Mouse (Mus musculus) neutrophil, adult 5-6 weeks (primary cell): Measurements from ENCODE around the gene Upp1. TPM values are rescaled to one million over a fixed set of nuclear protein-coding genes. Genes with fewer than 3 reads are reported as not detected.
A peak's percentile ranks its signal among the peaks of the same experiment; 100 is the strongest.

Experiments
- ATAC-seq: fragments of 151-379, 151-347 bp; 2 replicates; pipeline ENCODE4 v1.8.0; 2017; ENCODE audit warnings: mild to moderate bottlenecking, moderate TSS enrichment; ENCODE audit not compliant: insufficient number of reproducible peaks, poor library complexity, low FRiP score, severe bottlenecking; ENCODE audit errors: extremely low read depth
- total RNA-seq: library from RNA; stranded (forward); fragments of 200-1000 nt; gene quantifications from 2 replicates; pipeline ENCODE4 v1.2.3, GENCODE M21; 2017

Gene Upp1
- total RNA-seq: 14.4 and 24.2 TPM in 2 replicates

GRCm38 (mm10) chr11:9118050-9118420, at the start of gene Upp1:
Gene Upp1, plus strand, starts transcription at chr11:9118103.
- ATAC-seq: no peak

DNA sequence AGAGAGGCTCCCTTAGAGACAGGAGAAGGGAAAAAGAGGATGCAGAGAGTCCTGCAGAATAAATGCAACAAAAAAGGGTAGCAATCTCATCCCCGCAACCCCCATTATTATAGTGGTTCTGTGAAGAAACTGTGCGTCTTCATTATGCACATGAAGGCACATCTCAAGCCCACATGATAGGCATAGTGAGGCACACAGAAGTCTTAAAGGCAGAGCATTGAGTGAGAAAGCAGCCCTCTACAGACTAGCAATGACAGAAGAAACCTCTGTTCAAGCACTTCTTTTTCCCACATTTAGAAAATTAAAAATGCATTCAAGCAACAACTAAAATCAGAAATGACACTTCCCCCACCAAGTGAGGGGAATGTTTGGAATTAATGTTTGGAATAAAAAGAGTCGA, 41.5 kb upstream of the Upp1 start:
- no peak for ATAC-seq

GRCm38 (mm10) chr11:9113189-9113588, 4.7 kb upstream of the Upp1 start:
- no peak for ATAC-seq

DNA sequence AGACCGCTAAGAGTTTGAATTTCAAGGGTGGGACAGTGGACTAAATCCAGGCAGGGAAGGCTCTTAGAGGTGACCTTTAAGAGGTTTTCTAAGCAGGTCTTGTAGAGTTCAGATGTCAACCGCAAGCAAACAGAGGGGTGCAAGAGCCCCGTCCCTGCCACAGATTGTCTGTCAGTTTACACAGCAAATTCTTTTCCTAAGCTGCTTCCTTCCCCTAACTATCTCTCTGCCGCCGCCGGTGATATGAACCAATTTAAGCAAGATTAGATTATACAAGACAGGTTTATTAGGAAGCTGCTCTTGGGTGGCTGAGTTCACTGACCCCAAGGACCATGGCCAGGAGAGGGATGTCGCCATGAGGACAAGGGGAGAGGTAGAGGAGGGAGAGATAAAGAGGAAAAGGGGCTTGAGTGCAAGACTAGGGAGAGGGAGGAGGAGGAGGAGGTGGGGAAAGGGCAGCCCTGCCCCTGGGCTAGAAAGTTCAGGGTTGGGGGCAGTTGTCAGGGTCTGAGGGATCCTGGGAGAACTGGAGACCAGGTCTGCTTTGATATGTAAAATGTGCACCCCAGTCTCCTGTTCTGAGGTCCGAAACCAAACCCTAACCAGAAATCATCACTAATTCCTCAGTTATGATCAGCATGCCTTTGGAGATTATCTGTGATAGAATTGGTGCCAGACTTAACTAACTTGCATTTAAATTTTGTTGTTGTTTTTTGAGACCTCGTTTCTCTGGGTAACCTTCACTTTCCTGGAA, 2.4 kb upstream of the Upp1 start:
- no peak for ATAC-seq

- ATAC-seq: no peak
Observed at GRCm38 (mm10) chr11:9116121-9116520, 1.8 kb upstream of the Upp1 start.

DNA sequence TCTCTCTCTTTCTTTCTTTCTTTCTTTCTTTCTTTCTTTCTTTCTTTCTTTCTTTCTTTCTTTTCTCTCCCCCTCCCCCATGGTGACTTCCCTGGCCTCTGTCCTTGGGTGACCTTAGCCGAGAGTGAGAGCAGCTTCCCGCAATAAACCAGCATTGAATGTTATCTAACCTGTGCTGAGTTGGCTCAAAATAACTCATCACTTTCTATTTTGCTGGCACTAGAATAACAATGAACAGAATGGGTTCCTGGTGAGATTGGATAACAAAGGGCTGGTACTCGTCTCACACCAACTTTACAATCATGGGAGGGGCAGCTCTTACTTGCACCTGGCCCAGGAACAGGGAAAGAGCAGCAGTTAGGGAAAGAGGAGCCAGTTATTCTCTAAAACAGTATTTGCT, 987 bp upstream of the Upp1 start:
- ATAC-seq: no peak

GRCm38 (mm10) chr11:9117358-9118049, 399 bp upstream of the Upp1 start:
- peak; percentile 41; the same call in 1 of the 2 replicates for ATAC-seq

DNA sequence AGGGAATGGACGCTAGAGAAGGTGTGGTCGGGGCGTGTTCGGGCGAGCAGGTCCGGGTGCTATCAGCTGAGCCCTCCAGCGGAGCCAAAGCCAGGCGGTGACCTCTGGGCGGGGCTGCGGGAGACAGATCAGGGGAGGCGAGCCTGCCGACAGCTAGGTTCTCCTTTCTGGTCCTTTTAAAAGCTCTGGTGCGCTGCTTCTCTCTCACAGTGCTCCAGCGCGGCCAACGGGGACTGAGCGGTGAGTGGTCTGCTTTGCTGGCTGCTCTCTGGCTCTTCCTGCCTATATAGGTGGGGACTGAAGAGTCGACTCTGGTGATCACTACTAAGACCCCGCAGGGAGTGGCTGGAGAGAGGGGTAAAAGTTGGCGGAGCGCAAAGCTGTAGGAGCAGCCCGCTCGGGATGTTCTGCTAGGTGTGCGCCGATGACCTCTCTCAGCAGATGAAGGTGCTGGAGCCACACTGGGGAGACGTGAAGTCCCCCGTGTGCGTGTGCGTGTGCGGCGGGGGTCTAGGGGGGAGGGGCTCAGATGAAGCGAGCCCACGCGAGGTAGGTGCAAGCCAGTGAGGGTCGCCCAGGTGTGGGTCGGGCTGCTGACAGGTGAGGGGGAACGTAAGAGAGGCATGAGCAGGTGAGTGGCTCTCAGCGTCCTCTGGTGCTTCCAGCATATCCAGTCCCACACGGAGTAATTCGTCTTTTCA, 668 bp downstream of the Upp1 start:
- peak; percentile 79 for ATAC-seq

DNA sequence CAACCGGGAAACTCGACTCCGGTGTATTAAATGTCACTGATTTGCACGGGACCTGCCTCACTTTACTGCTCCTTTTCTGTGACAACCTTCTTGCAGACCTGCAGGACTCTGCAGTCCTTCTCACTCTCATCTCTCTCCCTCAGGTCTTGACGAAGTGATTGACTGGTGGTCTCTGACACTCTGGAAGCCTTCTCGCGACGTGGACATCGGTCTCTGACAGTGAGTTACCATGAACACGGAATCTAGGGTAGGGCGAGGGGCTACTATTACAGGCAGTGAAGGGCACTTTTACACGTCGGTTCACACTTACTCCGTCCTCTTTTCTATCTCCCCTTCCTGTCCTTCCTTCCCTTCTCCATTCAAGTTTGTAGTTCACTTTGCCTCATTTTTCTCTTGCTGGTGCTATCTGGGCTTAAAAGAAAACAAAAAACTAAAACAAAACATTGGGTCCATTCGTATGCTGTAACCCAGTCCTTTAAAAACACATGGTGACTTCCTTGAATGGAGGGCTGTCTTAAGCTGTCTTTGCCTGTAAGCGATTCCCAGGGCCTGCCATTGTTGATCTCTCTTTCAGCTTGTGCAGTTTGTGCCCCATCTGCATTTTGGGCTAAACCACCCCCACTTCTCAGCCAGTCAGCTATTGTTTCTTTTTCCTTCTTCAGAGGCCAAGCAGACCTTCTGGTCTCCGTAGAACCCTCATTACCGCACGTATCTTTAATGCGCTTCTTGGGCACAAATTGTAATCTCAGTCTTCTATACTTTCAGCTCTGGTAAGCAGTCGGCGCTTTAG, 1.5 kb downstream of the Upp1 start:
- ATAC-seq: no peak

DNA sequence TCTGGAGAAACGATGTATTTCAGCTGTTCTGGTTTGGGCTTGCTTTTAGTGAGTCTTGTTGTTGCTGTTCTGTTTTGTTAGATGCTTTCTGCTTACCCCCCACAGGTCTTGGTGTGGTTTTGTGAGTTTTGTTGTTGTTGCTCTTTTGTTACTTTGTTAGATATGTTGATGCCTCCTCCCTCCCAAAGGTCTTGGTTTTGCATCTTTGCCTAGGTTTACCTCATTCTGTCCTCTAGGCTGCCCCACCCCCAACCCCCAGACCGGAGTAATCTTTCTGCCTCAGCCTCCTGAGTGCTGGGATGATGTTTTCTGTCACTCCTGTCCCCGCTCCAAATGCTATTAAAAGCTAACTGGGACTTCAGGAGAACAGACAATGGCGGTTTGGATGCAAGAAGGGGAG, 4.4 kb downstream of the Upp1 start:
- ATAC-seq: no peak

DNA sequence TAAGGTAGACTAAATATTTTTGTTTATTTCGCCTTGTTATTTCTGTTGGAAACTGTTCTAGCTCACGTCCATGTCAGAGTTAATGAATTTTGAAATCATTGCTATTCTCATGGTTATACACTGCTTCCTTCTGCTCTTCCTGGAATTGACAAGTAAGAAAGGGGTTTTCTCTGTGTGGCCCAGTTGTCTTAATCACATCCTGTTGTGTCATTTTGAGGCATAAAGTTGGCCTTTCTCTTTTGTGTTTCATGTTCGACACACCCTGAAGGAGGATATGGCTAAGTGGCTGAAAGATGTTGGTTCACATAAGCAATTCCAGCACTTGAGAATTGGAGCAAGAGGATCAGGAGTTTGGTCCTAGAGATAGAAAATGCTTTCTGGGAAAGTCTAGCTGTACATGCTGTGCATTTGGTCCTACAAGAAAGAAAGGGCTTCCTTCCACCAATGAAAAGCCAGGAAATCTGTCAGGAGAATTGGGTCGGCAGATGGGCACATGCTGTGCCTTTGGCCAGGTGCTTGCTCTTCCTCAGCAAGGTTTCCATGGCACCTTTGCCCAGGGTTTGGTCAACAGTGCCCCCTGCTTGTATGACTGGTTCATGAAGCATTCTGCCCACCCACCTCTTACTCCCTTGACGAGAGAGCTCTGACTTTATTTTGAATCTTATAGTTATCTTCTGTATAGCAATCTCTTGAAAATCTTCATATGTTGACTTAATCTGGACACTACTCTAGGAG, 8.6 kb downstream of the Upp1 start:
- ATAC-seq: no peak

- ATAC-seq: no peak
Observed at GRCm38 (mm10) chr11:9128110-9128509, 10.2 kb downstream of the Upp1 start.

GRCm38 (mm10) chr11:9129528-9129927, 11.6 kb downstream of the Upp1 start:
- no peak for ATAC-seq

- ATAC-seq: no peak
Observed at GRCm38 (mm10) chr11:9131688-9132087, 13.8 kb downstream of the Upp1 start.

- ATAC-seq: no peak
Observed at GRCm38 (mm10) chr11:9135589-9136246, 17.8 kb downstream of the Upp1 start.

DNA sequence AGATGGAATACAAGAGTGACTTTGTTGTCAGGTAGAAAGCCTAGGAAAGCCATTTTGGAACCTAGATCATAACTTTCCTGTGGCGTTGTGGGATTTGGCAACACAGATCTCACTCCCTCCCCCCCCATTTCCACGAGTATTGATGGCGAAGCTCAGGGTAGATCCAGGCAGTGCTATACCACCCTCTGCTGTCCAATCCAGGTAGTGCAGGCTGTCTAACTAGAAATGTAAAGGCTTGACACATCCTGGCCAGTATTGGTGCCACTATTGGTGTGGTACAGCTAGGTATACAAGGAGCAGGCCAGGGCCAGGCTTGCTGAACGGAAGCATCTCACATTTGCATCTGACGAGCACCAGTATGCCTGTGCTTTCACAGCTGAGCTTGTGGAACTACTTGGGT, 18.6 kb downstream of the Upp1 start:
- peak; percentile 77 for ATAC-seq

DNA sequence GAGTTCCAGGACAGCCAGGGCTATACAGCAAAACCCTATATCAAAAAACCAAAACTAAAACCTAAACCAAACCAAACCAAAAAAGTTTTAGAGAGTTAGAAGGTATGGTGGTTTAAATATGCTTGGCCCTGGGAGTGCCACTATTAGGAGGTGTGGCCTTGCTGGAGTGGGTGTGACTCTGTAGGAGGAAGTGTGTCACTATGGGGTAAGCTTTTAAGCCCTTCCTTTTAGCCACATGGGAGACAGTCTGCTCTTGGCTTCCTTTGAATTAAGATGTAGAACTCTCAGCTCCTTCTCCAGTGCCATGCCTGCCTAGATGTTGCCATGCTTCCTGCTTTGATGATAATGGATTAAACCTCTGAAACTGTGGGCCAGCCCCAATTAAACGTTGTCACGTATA, 27.2 kb downstream of the Upp1 start:
- ATAC-seq: peak; percentile 67

DNA sequence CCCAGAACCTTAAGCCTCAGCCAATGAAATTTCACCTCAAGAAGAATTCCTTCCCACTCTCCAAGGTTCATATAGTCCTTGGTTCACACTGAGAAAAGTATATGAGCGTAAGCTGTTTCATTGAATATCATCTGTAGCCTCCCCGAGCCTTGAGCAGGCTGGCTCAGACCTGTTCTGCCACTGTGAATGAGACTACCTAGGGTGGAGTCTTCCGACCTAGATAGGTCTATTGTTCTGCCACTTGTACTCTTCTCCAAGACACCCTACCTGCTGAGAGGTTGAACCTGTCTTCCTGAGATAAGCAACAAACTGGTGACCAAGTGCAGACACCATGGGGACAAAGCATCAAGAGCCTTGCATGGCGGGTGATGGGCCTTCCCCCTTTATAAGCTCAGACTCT, 28.2 kb downstream of the Upp1 start:
- ATAC-seq: no peak
